Mouse (Mus musculus) activated CD4-positive, CD25-positive, alpha-beta regulatory T cell, adult 4 months (primary cell): ENCODE measurements at regions not wholly inside any gene's neighbourhood (a gene's known extent, or its start where the extent isn't known, plus 50 kb on each side); places are given as distances from the start of the nearest gene placed in this dataset.
A peak's percentile ranks its signal among the peaks of the same experiment; 100 is the strongest.

Source experiments
- ATAC-seq: one replicate; pipeline ENCODE4 v1.8.0; 2017

GRCm38 (mm10) chr3:9884691-9885354, 203.1 kb upstream of the Gm9833 start:
- peak; percentile 60 for ATAC-seq

- no peak for ATAC-seq
Observed at GRCm38 (mm10) chr3:9885565-9885964, 202.3 kb upstream of the Gm9833 start.

DNA sequence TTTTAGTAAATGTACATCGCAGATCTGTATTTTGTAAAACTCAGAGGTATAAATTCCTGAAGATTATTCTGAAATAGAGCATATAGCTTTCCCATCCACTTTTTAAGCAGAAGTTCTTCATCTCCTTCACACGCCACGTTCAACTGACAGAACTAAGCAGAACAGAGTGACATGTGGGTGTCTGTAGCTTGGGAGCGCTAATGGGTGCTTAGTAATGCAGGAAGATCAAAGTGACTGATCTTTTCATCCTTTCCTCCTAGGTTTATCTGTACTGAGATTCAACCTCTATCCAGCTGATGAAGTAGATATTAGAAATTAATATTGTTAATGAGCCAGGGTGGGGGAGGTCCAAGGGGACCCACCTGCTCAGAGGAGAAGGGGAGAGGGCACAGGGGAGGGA, 201.8 kb upstream of the Gm9833 start:
- ATAC-seq = no peak

DNA sequence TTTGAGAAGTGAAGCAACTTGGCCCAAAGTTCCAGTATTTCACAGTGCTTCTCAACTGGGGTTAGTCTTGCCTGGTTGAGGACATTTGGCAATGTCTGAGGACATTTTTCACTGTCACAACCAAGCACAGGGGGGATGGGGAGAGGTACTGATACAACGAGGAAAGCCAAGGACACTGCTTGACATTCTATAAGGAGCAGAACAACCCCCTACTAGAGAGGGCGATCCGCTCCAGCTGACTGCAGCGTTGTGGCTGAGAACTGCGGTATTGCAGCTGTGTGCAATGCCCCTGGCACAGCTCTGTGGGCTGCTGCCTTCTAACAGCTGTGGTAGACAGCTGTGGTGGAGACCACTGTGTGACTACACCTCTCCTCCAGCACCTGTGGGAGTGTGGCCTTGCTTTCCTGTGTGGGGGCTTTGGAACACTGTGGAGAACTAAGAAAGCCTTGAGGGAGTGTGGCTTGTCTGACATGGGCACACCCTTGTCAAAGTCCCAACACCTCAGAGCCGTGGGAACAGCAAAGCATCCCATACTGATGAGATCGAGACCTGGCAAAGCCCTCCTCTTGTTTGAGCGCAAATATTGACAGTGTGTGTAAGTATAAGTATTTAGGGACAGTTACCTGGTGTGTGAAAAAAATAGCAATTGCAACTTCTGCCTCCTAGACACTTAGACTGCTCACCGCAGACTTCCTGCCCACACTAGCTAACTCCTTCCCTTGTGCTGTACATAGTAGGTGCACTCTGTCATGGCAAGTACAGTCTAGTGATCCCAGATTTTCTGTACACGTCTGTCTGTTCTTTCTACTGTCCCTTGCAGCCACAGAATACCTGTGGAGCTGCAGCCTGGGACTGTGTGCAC, 200.9 kb upstream of the Gm9833 start:
- ATAC-seq = peak; percentile 88

- peak; percentile 36 for ATAC-seq
Observed at GRCm38 (mm10) chr3:9887627-9887994, 200.3 kb upstream of the Gm9833 start.

DNA sequence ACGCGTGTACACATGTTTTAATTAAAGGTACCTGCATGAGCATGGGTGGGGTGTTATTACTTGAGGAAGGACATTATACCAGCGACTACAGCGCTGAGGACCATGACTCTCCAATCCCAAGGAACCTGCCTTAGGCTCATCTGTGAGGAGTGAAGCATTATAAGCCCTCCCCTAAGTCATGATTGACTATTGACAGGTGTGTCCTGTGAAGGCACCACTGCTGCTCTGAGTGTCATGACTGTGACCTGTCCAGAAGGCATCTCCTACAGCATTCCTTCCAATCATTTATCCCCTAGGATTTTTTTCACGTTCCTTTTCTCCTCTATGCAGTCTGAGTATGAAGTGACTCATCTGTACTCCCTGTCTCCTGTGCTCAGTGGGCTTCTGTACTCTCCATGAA, 199.9 kb upstream of the Gm9833 start:
- no peak for ATAC-seq

- no peak for ATAC-seq
Observed at GRCm38 (mm10) chr3:9892884-9893494, 194.9 kb upstream of the Gm9833 start.

GRCm38 (mm10) chr3:9895396-9896135, 192.3 kb upstream of the Gm9833 start:
- no peak for ATAC-seq

DNA sequence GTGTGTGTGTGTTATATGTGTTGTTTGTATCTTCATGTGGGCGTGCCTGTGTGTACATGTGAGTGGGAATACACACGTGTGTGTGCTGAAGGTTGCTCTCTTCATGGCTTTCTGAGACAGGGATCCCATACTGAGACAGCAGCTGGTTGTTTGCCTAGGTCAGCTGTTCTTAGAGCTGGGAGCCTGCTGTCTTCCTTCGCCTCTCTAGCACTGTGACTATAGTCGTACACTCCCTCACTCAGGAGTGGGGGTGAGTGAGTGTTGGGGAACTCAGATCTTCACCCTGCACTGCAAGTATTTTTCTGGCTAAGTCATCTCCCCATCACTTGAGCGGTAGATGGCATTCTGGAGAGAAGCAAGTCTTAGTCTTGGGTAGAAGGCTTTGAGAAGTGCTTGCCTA, 191.6 kb upstream of the Gm9833 start:
- ATAC-seq = no peak

- ATAC-seq = no peak
Observed at GRCm38 (mm10) chr3:9901663-9902062, 186.2 kb upstream of the Gm9833 start.

DNA sequence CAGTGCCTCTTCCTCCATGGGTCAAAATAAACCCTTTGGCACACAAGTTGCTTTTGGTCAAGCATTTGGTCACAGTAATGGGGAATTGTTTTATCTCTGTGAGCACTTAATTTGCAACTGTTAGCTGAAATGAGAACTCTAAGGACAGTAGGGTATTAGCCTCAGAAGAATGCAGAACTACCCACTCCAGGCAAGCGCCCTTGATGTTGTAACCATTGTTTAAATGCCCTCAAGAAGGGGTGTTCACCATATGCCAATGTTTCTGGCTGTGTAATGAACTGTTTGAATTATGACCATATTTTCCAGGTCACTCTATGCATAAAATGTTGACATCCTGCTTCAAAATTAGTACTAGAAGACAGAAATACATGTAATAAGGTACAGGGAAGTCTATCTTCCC, 174.6 kb upstream of the Gm9833 start:
- no peak for ATAC-seq

GRCm38 (mm10) chr3:9916538-9917106, 171.3 kb upstream of the Gm9833 start:
- peak; percentile 52 for ATAC-seq

DNA sequence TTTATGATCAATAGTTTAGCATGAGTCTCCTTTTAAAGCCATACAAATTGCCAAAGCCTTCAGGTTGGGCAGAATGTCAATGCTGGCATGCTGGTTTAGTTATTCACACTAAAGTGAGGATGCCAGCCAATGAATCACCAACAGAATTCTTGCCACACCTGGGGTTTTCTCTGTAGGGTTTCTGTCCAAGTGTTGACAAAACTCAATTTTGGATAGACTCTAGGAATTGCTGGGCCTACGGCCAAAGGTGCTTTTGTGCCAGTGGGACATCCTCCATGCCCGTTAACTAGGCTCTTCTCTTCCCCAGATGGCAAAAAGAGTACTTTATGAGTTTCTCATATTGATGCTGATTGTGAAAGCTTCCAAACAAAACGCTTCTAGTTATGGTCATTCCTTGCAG, 167.6 kb upstream of the Gm9833 start:
- no peak for ATAC-seq

DNA sequence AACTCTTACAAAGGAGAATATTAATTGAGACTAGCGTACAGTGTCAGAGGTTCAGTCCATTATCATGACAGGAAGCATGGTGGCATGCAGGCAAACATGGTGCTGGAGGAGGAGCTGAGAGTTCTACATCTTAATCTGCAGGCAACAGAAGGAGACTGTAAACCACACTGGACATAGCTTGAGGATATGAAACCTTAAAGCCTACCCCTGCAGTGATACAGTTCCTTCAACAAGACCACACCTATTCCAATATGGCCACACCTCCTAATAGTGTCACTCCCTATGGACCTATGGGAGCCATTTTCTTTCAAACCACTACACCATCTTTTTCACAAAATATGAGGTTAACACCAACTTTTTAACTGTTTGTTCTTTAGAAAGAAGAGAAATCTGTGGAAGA, 166.2 kb upstream of the Gm9833 start:
- no peak for ATAC-seq

- ATAC-seq = no peak
Observed at GRCm38 (mm10) chr3:9922541-9923046, 165.3 kb upstream of the Gm9833 start.

DNA sequence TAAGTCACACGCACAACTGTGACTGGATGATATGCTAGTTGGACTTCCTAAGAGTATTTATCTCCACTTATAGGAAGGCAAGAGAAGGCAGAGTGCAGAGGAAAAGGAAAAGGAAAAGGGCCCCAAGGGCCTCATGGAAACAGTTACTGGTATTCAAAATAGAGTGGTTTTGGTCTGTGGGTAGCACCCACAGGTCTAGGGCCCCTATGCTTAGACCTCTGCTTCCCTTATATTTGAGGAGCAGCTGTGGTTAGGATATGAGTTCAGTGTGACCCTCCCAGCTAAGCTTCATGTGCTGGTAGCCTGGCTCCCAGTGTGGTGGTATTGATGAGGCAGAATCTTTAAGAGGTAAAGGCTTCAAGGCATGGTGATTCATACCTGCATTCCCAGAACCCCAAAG, 163.3 kb upstream of the Gm9833 start:
- ATAC-seq = peak; percentile 28

- no peak for ATAC-seq
Observed at GRCm38 (mm10) chr3:9936853-9937441, 151.0 kb upstream of the Gm9833 start.

- ATAC-seq = no peak
Observed at GRCm38 (mm10) chr3:9938651-9939050, 149.3 kb upstream of the Gm9833 start.

- no peak for ATAC-seq
Observed at GRCm38 (mm10) chr3:9942631-9943030, 145.3 kb upstream of the Gm9833 start.

- ATAC-seq = peak; percentile 99
Observed at GRCm38 (mm10) chr3:9947357-9948065, 140.4 kb upstream of the Gm9833 start.

GRCm38 (mm10) chr3:9948114-9948513, 139.8 kb upstream of the Gm9833 start:
- no peak for ATAC-seq
